Mouse (Mus musculus) olfactory bulb, adult 2 months (tissue): ENCODE results near the gene Kansl2.

ENCODE experiments used
- CTCF ChIP-seq: fragments of 200-500 bp; IDR thresholded peaks from 2 replicates; pipeline ENCODE4 v1.5.1; 2012; ENCODE audit warnings: low read depth, mild to moderate bottlenecking, low read length, moderate library complexity; ENCODE audit not compliant: insufficient read depth
- POLR2A ChIP-seq: fragments of 200-500 bp; IDR thresholded peaks from 2 replicates; pipeline ENCODE4 v1.6.1; 2012; ENCODE audit warnings: mild to moderate bottlenecking, low read depth, low read length, moderate library complexity; ENCODE audit not compliant: insufficient read depth

DNA sequence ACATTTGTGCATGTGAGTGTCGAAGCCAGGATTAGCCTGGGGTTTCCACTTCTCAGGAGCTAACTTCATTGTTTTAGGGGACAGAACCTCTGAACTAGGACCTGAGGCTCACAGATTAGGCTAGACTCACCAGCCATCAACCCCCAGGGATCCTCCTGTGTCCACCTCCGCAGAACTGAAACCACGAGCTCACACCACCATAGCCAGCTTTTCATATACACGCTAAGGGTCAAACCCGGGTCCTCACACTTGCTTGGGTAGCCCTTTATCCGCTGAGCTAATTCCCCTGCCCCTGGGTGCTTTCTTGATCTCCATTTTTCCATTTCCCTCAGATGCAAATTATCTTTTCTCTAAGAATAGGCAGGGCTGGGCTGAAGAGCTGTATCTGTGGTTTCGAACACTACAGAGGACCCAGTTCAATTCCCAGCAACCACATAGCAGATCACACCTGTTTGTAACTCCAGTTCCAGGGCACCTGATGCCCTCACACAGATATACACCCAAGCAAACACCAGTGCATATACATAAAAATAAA lies 54.4 kb downstream of the Kansl2 start:
- TF ChIP-seq CTCF (no peak), POLR2A (no peak)
